Mouse (Mus musculus) forebrain, embryonic 13.5 days (tissue): Measurements from ENCODE around the gene Ccl8. TPM values are rescaled to one million over a fixed set of nuclear protein-coding genes. Genes with fewer than 3 reads are reported as not detected.

Source experiments
- ATAC-seq: fragments of 200-750 bp; cut with Nextera tagmentation; 2 replicates; pipeline ENCODE4 v1.8.0; 2017
- H3K27ac ChIP-seq: fragments of 300-500 bp; sonication (generic); 2 replicates; pipeline ENCODE4 v1.5.1; 2015; ENCODE audit warnings: inconsistent platforms, mild to moderate bottlenecking, moderate library complexity
- H3K27me3 ChIP-seq: fragments of 300-500 bp; sonication (generic); 2 replicates; pipeline ENCODE4 v1.6.1; 2015; ENCODE audit warnings: mild to moderate bottlenecking, inconsistent platforms
- H3K36me3 ChIP-seq: fragments of 300-500 bp; sonication (generic); 2 replicates; pipeline ENCODE4 v1.6.1; 2015; ENCODE audit warnings: mild to moderate bottlenecking, inconsistent platforms; ENCODE audit not compliant: poor library complexity, severe bottlenecking
- H3K4me1 ChIP-seq: fragments of 300-500 bp; sonication (generic); 2 replicates; pipeline ENCODE4 v1.6.1; 2015; ENCODE audit warnings: inconsistent platforms
- H3K4me2 ChIP-seq: fragments of 300-500 bp; sonication (generic); 2 replicates; pipeline ENCODE4 v1.6.1; 2015; ENCODE audit warnings: inconsistent platforms, mild to moderate bottlenecking, moderate library complexity
- H3K4me3 ChIP-seq: fragments of 300-500 bp; sonication (generic); 2 replicates; pipeline ENCODE4 v1.5.1; 2015; ENCODE audit warnings: mild to moderate bottlenecking, inconsistent platforms
- H3K9ac ChIP-seq: fragments of 300-500 bp; sonication (generic); 2 replicates; pipeline ENCODE4 v1.6.1; 2015; ENCODE audit warnings: mild to moderate bottlenecking, inconsistent platforms
- H3K9me3 ChIP-seq: fragments of 300-500 bp; sonication (generic); replicated peaks from 2 replicates; pipeline ENCODE4 v1.6.1; 2016; ENCODE audit warnings: inconsistent platforms
- WGBS: fragments of 180-500 bp; shearing (Covaris S2); methylation state at CpG from one replicate; pipeline ENCODE4 v1.1.7; 2015; 5-methylcytosine and 5-hydroxymethylcytosine counted together
- polyA plus RNA-seq: library from polyadenylated mRNA; unstranded; fragments of >200 nt; fragmentation: Nextera tagmentation; extraction: Ambion mirVana; gene quantifications from 2 replicates; pipeline ENCODE4 v1.2.1, GENCODE M21; 2015

Ccl8 gene
- polyA plus RNA-seq, 1 experiment from 2014 or later, result not detected

- WGBS, result 68% methylated on average over 2 of the region's 2 CpGs
- no peak within 1 kb of the TSS for H3K27ac ChIP-seq
- no peaks in the 10 kb centered on the region for H3K27me3 ChIP-seq
- H3K4me2 ChIP-seq, result no peak within 1 kb of the TSS
- no peak within 1 kb of the TSS for H3K9ac ChIP-seq
- no peak within 1 kb of the TSS for H3K4me3 ChIP-seq
- ATAC-seq, result no peak
- H3K9me3 ChIP-seq, result no peaks in the 10 kb centered on the region
- H3K4me1 ChIP-seq, result no peaks in the 10 kb centered on the region
- no peaks in the 10 kb centered on the region for H3K36me3 ChIP-seq
Measured at GRCm38 (mm10) chr11:82101529-82101928, 13.5 kb upstream of the Ccl8 start, which contains the start of gene Ccl12. Gene Ccl12 (plus strand): TSS chr11:82101845.

GRCm38 (mm10) chr11:82109611-82110010 is 5.4 kb upstream of the Ccl8 start:
- Histone ChIP-seq H3K4me3 (no peak overlapping the region), H3K4me2 (no peak overlapping the region), H3K9ac (no peak overlapping the region), H3K4me1 (no peaks in the 10 kb centered on the region), H3K36me3 (no peaks in the 10 kb centered on the region), H3K27me3 (no peaks in the 10 kb centered on the region), H3K9me3 (no peaks in the 10 kb centered on the region), H3K27ac (no peak overlapping the region)
- ATAC-seq, result no peak

- H3K4me1 ChIP-seq, result no peaks in the 10 kb centered on the region
- no peak overlapping the region for H3K9ac ChIP-seq
- no peaks in the 10 kb centered on the region for H3K9me3 ChIP-seq
- H3K27me3 ChIP-seq, result no peaks in the 10 kb centered on the region
- ATAC-seq, result no peak
- no peak overlapping the region for H3K27ac ChIP-seq
- no peaks in the 10 kb centered on the region for H3K36me3 ChIP-seq
- 55% methylated on average over 6 of the region's 6 CpGs for WGBS
- no peak overlapping the region for H3K4me2 ChIP-seq
- no peak overlapping the region for H3K4me3 ChIP-seq
Measured at GRCm38 (mm10) chr11:82110372-82111248, 4.4 kb upstream of the Ccl8 start.

GRCm38 (mm10) chr11:82116041-82116440 is 1.1 kb downstream of the Ccl8 start:
- WGBS, result 87% methylated on average over 3 of the region's 3 CpGs

GRCm38 (mm10) chr11:82132977-82133376 is 18.0 kb downstream of the Ccl8 start:
- ATAC-seq, result no peak
- H3K9ac ChIP-seq, result no peak overlapping the region
- H3K9me3 ChIP-seq, result no peaks in the 10 kb centered on the region
- WGBS, result 83% methylated on average over 1 of the region's 1 CpGs
- no peaks in the 10 kb centered on the region for H3K27me3 ChIP-seq
- no peaks in the 10 kb centered on the region for H3K36me3 ChIP-seq
- no peak overlapping the region for H3K4me2 ChIP-seq
- no peak overlapping the region for H3K4me3 ChIP-seq
- no peak overlapping the region for H3K27ac ChIP-seq
- H3K4me1 ChIP-seq, result no peaks in the 10 kb centered on the region

More at GRCm38 (mm10) chr11:82116041-82116440, 1.1 kb downstream of the Ccl8 start:
- no peak overlapping the region for H3K4me2 ChIP-seq
- no peaks in the 10 kb centered on the region for H3K9me3 ChIP-seq
- no peak for ATAC-seq
- no peak overlapping the region for H3K27ac ChIP-seq
- no peak overlapping the region for H3K9ac ChIP-seq
- no peaks in the 10 kb centered on the region for H3K4me1 ChIP-seq
- H3K36me3 ChIP-seq, result no peaks in the 10 kb centered on the region
- H3K4me3 ChIP-seq, result no peak overlapping the region
- H3K27me3 ChIP-seq, result no peaks in the 10 kb centered on the region

GRCm38 (mm10) chr11:82136196-82136595 is 21.2 kb downstream of the Ccl8 start:
- Histone ChIP-seq H3K9ac (no peak overlapping the region), H3K4me1 (no peaks in the 10 kb centered on the region), H3K36me3 (no peaks in the 10 kb centered on the region), H3K27ac (no peak overlapping the region), H3K9me3 (no peaks in the 10 kb centered on the region), H3K27me3 (no peaks in the 10 kb centered on the region), H3K4me3 (no peak overlapping the region), H3K4me2 (no peak overlapping the region)
- whole genome bisulfite sequencing, result 93% methylated on average over 2 of the region's 2 CpGs
- ATAC-seq, result no peak

- Histone ChIP-seq H3K27ac (no peak overlapping the region), H3K4me3 (no peak overlapping the region), H3K9me3 (no peaks in the 10 kb centered on the region), H3K36me3 (no peaks in the 10 kb centered on the region), H3K9ac (no peak overlapping the region), H3K4me1 (no peaks in the 10 kb centered on the region), H3K4me2 (no peak overlapping the region), H3K27me3 (no peaks in the 10 kb centered on the region)
- WGBS, result 78% methylated on average over 7 of the region's 7 CpGs
- ATAC-seq, result no peak
Measured at GRCm38 (mm10) chr11:82139492-82140094, 24.6 kb downstream of the Ccl8 start.

- no peak overlapping the region for H3K4me3 ChIP-seq
- no peak for ATAC-seq
- WGBS, result 93% methylated on average over 2 of the region's 2 CpGs
- H3K36me3 ChIP-seq, result no peaks in the 10 kb centered on the region
- H3K9me3 ChIP-seq, result no peaks in the 10 kb centered on the region
- no peaks in the 10 kb centered on the region for H3K4me1 ChIP-seq
- H3K27me3 ChIP-seq, result no peaks in the 10 kb centered on the region
- no peak overlapping the region for H3K27ac ChIP-seq
- H3K9ac ChIP-seq, result no peak overlapping the region
- H3K4me2 ChIP-seq, result no peak overlapping the region
Measured at GRCm38 (mm10) chr11:82159126-82159525, 44.1 kb downstream of the Ccl8 start.

GRCm38 (mm10) chr11:82163285-82163684 is 48.3 kb downstream of the Ccl8 start:
- ATAC-seq, result no peak
- WGBS, result 70% methylated on average over 8 of the region's 8 CpGs
- Histone ChIP-seq H3K4me1 (no peaks in the 10 kb centered on the region), H3K27ac (no peak overlapping the region), H3K4me2 (no peak overlapping the region), H3K36me3 (no peaks in the 10 kb centered on the region), H3K27me3 (no peaks in the 10 kb centered on the region), H3K4me3 (no peak overlapping the region), H3K9me3 (no peaks in the 10 kb centered on the region), H3K9ac (no peak overlapping the region)

Other genes with a start within 250 kb of the Ccl8 start
- gene Asic2, start 146.7 kb upstream of the Ccl8 start, polyA plus RNA-seq, result 2.3 and 2.9 TPM in 2 replicates
- 0.72 and 0.76 TPM in 2 replicates for gene Ccl2, start 79.6 kb upstream of the Ccl8 start, polyA plus RNA-seq
- not detected in 2 replicates for gene Gm17268, start 76.6 kb upstream of the Ccl8 start, polyA plus RNA-seq
- not detected in 2 replicates for gene Ccl7, start 69.5 kb upstream of the Ccl8 start, polyA plus RNA-seq
- gene Ccl11, start 57.4 kb upstream of the Ccl8 start, polyA plus RNA-seq, result not detected in 2 replicates
- 0.37 and 0.57 TPM in 2 replicates for gene Ccl12, start 13.3 kb upstream of the Ccl8 start, polyA plus RNA-seq
- 0.39 TPM in 1 of 2 replicates, not detected in the other for gene Ccl1, start 190.5 kb downstream of the Ccl8 start, polyA plus RNA-seq